Mouse (Mus musculus) ES-E14 (cell line): ENCODE measurements around the gene Sbk2.

Experiments used
- CHD2 ChIP-seq: IDR thresholded peaks from 2 replicates; pipeline ENCODE4 v1.6.1; 2014; ENCODE audit warnings: mild to moderate bottlenecking, low read depth, low read length, inconsistent platforms
- ZNF384 ChIP-seq: IDR thresholded peaks from 2 replicates; pipeline ENCODE4 v1.6.1; 2012; ENCODE audit warnings: low read depth, low read length, inconsistent platforms

DNA sequence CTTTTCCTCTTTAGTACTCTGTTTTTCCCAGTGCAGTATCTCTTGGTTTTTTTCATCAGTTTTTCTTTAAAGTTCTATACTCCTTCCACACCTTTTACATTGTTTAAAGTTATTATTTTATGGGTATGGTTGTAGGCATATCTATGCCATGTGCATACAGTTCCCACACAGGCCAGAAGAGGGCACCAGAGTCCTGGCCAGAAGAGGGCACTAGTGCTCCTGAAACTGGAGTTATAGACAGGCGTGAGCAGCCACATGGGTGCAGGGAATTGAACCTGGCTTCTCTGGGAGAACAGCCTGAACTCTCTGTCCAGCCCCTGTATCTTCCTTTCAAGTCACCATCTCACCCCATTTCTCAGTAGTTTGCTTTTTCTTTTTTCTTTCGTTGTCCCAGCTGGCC, 25.8 kb downstream of the Sbk2 start:
- TF ChIP-seq ZNF384 (no peak), CHD2 (no peak)
